Mouse (Mus musculus) hindbrain, embryonic 13.5 days (tissue): ENCODE results near the gene Snrnp70. TPM values are rescaled to one million over a fixed set of nuclear protein-coding genes. Genes with fewer than 3 reads are reported as not detected.

Experiments used
- ATAC-seq: fragments of 200-750 bp; cut with Nextera tagmentation; 2 replicates; pipeline ENCODE4 v1.8.0; 2017; ENCODE audit warnings: moderate TSS enrichment; ENCODE audit not compliant: low FRiP score
- H3K27ac ChIP-seq: fragments of 300-500 bp; sonication (generic); 2 replicates; pipeline ENCODE4 v1.5.1; 2015; ENCODE audit warnings: inconsistent platforms, mild to moderate bottlenecking, moderate library complexity
- H3K27me3 ChIP-seq: fragments of 300-500 bp; sonication (generic); 2 replicates; pipeline ENCODE4 v1.6.1; 2015; ENCODE audit warnings: mild to moderate bottlenecking, inconsistent platforms
- H3K36me3 ChIP-seq: fragments of 300-500 bp; sonication (generic); 2 replicates; pipeline ENCODE4 v1.6.1; 2015; ENCODE audit warnings: mild to moderate bottlenecking, inconsistent platforms
- H3K4me1 ChIP-seq: fragments of 300-500 bp; sonication (generic); replicated peaks from 2 replicates; pipeline ENCODE4 v1.6.1; 2015; ENCODE audit warnings: inconsistent platforms
- H3K4me2 ChIP-seq: fragments of 300-500 bp; sonication (generic); 2 replicates; pipeline ENCODE4 v1.6.1; 2015; ENCODE audit warnings: inconsistent platforms, mild to moderate bottlenecking, moderate library complexity
- H3K4me3 ChIP-seq: fragments of 300-500 bp; sonication (generic); 2 replicates; pipeline ENCODE4 v1.5.1; 2015; ENCODE audit warnings: mild to moderate bottlenecking, inconsistent platforms
- H3K9ac ChIP-seq: fragments of 300-500 bp; sonication (generic); 2 replicates; pipeline ENCODE4 v1.6.1; 2015; ENCODE audit warnings: mild to moderate bottlenecking, inconsistent platforms
- H3K9me3 ChIP-seq: fragments of 300-500 bp; sonication (generic); 2 replicates; pipeline ENCODE4 v1.6.1; 2016; ENCODE audit warnings: inconsistent platforms
- WGBS: fragments of 180-500 bp; shearing (Covaris S2); methylation state at CpG from one replicate; pipeline ENCODE4 v1.1.7; 2015; 5-methylcytosine and 5-hydroxymethylcytosine counted together
- polyA plus RNA-seq: library from polyadenylated mRNA; unstranded; fragments of >200 nt; fragmentation: Nextera tagmentation; extraction: Ambion mirVana; gene quantifications from 2 replicates; pipeline ENCODE4 v1.2.1, GENCODE M21; 2015

Gene Snrnp70
- polyA plus RNA-seq, 1 experiment from 2014 or later: 215 TPM

DNA sequence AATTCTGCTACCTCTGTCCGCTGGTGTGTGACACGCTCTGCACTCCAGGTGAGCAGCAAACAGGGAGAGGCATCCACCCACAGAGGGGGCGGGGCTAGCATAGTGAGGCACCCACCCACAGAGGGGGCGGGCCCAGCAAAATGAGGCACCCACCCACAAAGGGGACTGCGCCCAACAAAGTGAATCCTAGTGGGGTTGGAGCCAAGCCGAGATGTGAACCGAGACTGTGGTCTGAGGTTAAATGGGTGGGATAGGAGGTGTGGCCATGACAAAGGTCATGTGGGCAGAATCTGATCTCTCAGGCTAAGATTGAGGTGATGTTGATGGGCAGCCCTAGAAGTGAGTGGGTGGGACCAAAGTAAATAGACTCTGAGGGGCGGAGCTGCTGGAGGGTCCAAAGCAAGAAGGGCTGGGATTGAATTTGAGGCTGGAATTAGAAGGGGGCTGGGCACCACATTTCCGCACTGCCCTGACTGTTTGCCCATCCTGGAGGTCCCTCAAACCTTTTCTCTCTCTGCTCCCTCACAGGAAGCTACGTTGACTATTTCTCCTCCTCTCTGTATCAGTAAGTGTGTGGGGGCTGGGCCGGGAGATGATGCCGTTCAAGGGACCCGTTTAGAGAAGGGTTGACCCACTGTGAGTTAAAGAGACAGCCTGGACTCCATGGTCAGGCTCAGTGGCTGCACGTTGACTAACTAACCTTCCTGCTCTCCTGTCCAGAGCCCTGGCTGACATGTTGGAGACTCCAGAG lies 57.2 kb downstream of the Snrnp70 start:
- 4% methylated on average over 14 of the region's 14 CpGs for WGBS
- H3K27me3 ChIP-seq: peaks cover 51% of the 10 kb centered on the region

DNA sequence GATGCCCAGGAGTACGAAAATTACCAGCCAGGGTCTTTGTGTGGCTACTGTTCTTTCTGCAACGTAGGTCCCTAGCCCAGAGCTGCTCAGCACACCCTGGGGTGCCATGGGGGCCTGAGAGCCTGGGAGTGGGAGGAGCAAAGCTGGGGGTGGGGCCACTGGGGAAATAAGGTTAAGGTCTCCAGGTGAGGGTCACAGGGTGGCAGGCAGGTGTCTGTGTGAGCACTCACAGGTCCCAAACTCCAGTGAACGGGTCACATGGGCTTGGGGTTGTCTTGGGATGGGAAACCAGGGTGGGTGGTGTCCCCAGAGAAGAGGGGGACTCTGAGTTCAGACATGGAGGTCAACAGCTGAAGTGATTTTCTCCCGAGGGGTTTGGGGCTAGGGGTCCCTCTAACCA lies 58.1 kb downstream of the Snrnp70 start:
- Histone ChIP-seq H3K36me3 (peaks cover 4% of the 10 kb centered on the region; the same call in 1 of the 2 replicates), H3K4me2 (no peak overlapping the region), H3K9ac (no peak overlapping the region), H3K4me3 (no peak overlapping the region), H3K27ac (no peak overlapping the region), H3K27me3 (peaks cover 49% of the 10 kb centered on the region), H3K4me1 (peaks cover 53% of the 10 kb centered on the region), H3K9me3 (no peaks in the 10 kb centered on the region)
- WGBS: 17% methylated on average over 4 of the region's 4 CpGs
- ATAC-seq: no peak

More for the DNA sequence above, 57.2 kb downstream of the Snrnp70 start:
- peak overlapping the region; percentile 76 for H3K4me2 ChIP-seq
- H3K36me3 ChIP-seq: peaks cover 12% of the 10 kb centered on the region
- H3K4me1 ChIP-seq: peaks cover 44% of the 10 kb centered on the region
- H3K27ac ChIP-seq: no peak overlapping the region
- ATAC-seq: no peak
- H3K4me3 ChIP-seq: 0 out of 2 replicates have a peak overlapping the region, but pooled peaks have one; percentile 47
- no peaks in the 10 kb centered on the region for H3K9me3 ChIP-seq
- H3K9ac ChIP-seq: peak overlapping the region; percentile 76; the same call in 1 of the 2 replicates

DNA sequence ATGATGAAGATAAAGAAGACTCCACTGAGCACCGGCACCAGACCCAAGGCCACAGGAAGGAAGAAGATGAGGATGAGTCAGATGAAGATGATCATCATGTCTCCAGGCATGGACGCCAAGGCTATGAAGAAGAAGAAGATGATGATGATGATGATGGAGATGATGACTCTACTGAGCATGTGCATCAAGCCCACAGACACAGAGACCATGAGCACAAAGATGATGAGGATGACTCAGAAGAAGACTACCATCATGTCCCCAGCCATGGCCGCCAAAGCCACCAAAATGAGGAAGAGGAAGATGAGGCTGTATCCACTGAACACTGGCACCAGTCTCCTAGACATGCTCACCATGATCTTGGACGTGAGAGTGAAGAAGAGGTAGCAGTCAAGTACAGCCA lies 59.2 kb downstream of the Snrnp70 start:
- no peak for ATAC-seq
- no peak overlapping the region for H3K4me3 ChIP-seq
- peaks cover 55% of the 10 kb centered on the region for H3K4me1 ChIP-seq
- H3K27me3 ChIP-seq: peaks cover 47% of the 10 kb centered on the region
- H3K9ac ChIP-seq: no peak overlapping the region
- no peak overlapping the region for H3K27ac ChIP-seq
- no peaks in the 10 kb centered on the region; the same call in 1 of the 2 replicates for H3K36me3 ChIP-seq
- no peaks in the 10 kb centered on the region for H3K9me3 ChIP-seq
- no peak overlapping the region for H3K4me2 ChIP-seq
- 92% methylated on average over 4 of the region's 4 CpGs for WGBS

DNA sequence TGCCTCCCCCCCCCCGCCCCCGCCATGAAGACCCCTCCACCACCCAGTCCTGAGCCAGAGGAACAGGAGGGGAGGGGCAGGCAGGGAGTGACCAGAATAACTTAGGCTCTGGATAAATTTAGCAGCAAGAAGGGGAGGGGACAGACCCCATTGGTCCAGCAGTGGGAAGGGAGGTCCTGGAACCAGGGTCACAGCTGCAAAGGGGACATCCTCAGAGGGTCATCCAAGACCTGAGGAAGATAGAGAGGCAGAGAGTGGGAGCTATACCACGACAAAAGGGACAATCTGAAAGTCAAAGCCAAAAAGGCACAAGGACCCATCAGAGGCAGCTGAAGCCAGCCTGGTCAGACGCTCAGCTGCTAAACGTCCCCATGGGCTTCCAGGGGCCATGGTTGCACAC lies 60.5 kb downstream of the Snrnp70 start, which contains the start of gene Hrc:
Gene Hrc (plus strand): TSS at position 235 of the 400 bp plus-strand sequence.
- Histone ChIP-seq H3K4me3 (no peak within 1 kb of the TSS), H3K9me3 (no peaks in the 10 kb centered on the region), H3K9ac (no peak within 1 kb of the TSS), H3K36me3 (no peaks in the 10 kb centered on the region), H3K27me3 (peaks cover 37% of the 10 kb centered on the region), H3K4me1 (peaks cover 49% of the 10 kb centered on the region), H3K4me2 (peak within 1 kb of the TSS; percentile 93), H3K27ac (0 out of 2 replicates have a peak within 1 kb of the TSS, but pooled peaks have one; percentile 55)
- ATAC-seq: no peak
- WGBS: 30% methylated on average over 5 of the region's 5 CpGs

DNA sequence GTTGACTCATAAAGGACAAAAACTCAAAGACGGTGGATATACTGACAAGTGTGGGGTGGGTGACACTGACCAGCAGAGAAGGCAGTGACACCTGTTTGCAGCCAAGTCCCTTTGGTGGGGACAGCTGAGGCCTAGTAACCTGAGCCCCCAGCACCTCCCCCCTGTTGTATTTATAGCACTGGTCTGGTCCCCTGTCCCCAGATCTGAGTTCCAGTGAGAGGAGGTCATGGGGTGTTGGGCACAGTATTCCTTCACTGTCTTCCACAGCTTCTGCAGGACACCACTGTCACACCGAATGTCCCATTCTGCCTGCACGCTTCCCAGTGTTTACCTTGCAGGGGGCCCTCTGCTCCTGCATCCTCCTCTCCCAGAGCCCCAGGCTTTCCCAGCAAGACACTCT lies 60.9 kb downstream of the Snrnp70 start:
- 17% methylated on average over 3 of the region's 3 CpGs for WGBS
- no peaks in the 10 kb centered on the region for H3K36me3 ChIP-seq
- no peak overlapping the region for H3K9ac ChIP-seq
- no peaks in the 10 kb centered on the region for H3K9me3 ChIP-seq
- peaks cover 37% of the 10 kb centered on the region for H3K27me3 ChIP-seq
- no peak overlapping the region for H3K27ac ChIP-seq
- no peak overlapping the region for H3K4me2 ChIP-seq
- H3K4me1 ChIP-seq: peaks cover 45% of the 10 kb centered on the region
- no peak for ATAC-seq
- H3K4me3 ChIP-seq: no peak overlapping the region

DNA sequence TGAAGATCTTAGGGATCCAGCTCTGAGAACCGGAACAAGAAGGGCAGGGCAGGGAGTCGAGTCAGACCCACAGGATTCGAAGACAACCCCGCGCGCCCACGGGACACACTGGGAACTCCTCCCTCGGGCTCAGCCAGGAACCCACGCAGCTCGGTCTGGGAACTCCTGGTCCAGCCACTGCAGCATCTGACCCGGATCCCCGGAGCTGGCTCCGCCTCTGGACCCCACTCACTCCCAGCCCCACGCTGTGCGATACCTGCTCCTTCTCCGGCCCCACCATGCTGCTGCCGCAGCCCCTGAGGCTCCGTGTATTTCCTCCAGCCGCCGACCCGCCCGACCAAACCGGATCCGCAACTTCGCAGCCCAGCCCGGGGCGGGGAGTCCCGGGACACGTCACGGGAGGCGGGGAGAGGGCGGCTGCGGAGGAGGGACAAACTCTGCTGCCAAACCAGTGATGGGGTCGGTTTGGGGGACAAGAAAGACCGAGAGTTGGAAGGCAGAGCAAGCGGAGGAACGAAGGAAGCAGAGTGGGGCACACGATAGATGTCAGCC lies 62.0 kb downstream of the Snrnp70 start, which contains the start of gene Trpm4:
Gene Trpm4 (minus strand): TSS at position 350 of the 552 bp plus-strand sequence.
- Histone ChIP-seq H3K36me3 (no peaks in the 10 kb centered on the region), H3K27ac (peak within 1 kb of the TSS; percentile 55), H3K4me2 (peak within 1 kb of the TSS; percentile 93), H3K4me3 (peak within 1 kb of the TSS; percentile 57), H3K9ac (peak within 1 kb of the TSS; percentile 77), H3K4me1 (peaks cover 34% of the 10 kb centered on the region), H3K27me3 (peaks cover 36% of the 10 kb centered on the region), H3K9me3 (no peaks in the 10 kb centered on the region)
- peak; percentile 63 for ATAC-seq
- under 1% methylated on average over 38 of the region's 38 CpGs for WGBS

DNA sequence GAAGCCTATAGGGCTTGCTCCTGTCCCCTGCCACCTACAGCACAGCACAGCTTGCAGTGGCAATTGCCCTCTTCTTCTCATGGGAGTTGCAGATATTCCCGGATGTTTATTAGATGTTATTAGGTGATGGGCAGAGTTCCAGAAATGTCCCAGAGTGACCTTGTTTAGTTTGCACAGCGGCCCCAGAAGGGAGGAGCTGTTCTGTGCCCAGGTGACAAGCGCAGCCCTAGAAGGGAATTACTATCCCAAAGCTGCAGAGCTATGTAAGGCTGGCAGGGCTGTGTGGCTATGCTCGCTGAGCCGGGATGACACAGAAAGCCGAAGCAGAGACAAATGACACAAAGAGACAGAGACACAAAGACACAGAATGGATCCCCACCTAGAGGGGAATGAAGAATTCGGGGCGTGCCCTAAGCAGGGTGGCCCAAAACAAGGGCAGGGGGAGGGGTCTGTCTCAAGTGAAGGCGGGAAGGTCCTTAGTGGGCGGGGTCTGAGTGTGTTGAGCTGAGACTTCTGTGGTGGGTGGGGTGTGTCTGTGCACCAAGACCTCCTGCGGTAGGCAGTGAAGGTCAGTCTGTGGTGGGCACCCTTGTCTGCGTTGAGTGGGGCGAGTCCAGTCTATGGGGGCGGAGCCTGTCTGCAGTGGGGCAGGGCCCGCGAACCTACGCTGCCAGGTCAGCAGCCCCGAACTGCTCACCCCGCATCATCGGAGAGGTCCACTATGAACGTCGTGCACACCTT lies 62.7 kb downstream of the Snrnp70 start:
- Histone ChIP-seq H3K27ac (peak overlapping the region; percentile 55), H3K9me3 (no peaks in the 10 kb centered on the region), H3K27me3 (peaks cover 29% of the 10 kb centered on the region), H3K36me3 (no peaks in the 10 kb centered on the region), H3K4me3 (peak overlapping the region; percentile 57), H3K4me1 (peaks cover 27% of the 10 kb centered on the region), H3K9ac (peak overlapping the region; percentile 77), H3K4me2 (peak overlapping the region; percentile 93)
- peak; percentile 64 for ATAC-seq
- 3% methylated on average over 22 of the region's 22 CpGs for WGBS

DNA sequence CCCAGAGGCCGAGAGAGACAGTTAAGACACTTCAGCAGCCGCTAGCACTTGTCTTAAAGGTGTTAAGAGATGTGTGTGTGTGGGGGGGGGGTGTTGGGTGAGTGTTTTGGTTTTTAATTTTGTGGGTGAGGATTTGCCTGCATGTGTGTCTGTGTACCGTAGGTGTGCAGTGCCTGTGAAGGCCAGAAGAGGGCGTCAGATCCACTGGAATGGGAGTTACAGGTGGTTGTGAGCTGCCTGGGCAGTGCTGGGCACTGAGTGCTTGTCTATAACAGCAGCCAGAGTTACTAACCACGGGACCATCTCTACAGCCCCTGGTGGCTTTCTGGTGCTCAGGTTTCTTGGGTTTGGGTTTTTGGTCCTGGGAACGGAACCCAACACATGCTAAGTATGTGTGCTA lies 64.0 kb downstream of the Snrnp70 start:
- 88% methylated on average over 6 of the region's 6 CpGs for WGBS
- Histone ChIP-seq H3K27ac (no peak overlapping the region), H3K4me2 (no peak overlapping the region), H3K9me3 (no peaks in the 10 kb centered on the region), H3K9ac (no peak overlapping the region), H3K36me3 (no peaks in the 10 kb centered on the region), H3K27me3 (peaks cover 18% of the 10 kb centered on the region; the same call in 1 of the 2 replicates), H3K4me1 (peaks cover 26% of the 10 kb centered on the region), H3K4me3 (no peak overlapping the region)
- no peak for ATAC-seq

DNA sequence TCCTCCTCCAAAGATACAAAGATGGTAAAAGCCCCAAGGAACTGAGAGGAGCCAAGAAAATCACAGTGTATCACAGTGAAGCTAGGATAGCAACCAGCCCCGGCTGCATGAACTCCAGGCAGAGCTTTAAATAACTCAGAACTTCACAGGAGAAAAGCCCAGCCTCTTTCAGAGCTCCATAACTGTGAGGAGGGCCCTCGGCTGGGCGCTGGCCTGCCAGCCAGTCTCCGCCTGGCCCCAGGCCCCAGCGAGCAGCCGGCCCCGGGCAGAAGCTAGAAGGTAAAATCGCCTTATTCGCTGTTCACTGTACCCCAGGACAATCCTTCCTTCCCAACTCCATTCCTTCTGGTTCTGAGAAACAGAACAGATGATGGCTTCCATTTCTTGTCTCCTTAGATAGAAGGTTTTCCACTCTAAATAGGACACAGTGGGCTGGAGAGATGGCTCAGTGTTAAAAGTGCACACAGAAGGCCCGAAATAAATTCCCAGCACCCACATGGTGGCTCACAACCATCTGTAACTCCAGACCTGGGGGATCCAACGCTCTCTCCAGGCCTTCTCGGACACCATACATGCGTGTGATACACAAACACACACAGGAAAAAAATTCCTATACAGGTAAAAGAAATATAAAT lies 66.6 kb downstream of the Snrnp70 start:
- Histone ChIP-seq H3K4me2 (no peak overlapping the region), H3K36me3 (peaks cover 3% of the 10 kb centered on the region), H3K4me1 (peaks cover 17% of the 10 kb centered on the region), H3K27me3 (peaks cover 11% of the 10 kb centered on the region; the same call in 1 of the 2 replicates), H3K9me3 (no peaks in the 10 kb centered on the region), H3K27ac (no peak overlapping the region), H3K4me3 (no peak overlapping the region), H3K9ac (no peak overlapping the region)
- 83% methylated on average over 13 of the region's 13 CpGs for WGBS
- no peak for ATAC-seq
